Mouse (Mus musculus) cerebellum, adult 2 months (tissue): ENCODE data around the gene Pck1. TPM values are rescaled to one million over a fixed set of nuclear protein-coding genes. Genes with fewer than 3 reads are reported as not detected.

Experiments
- DNase-seq, 2 experiments: peaks; one replicate each; pipeline ENCODE4 v3.0.0; 2021
- H3K27ac ChIP-seq: fragments of 200-500 bp; 2 replicates; pipeline ENCODE4 v1.5.1; 2012; ENCODE audit warnings: low read length, control low read depth, inconsistent platforms; ENCODE audit not compliant: insufficient read depth
- H3K27me3 ChIP-seq: fragments of 200-500 bp; 2 replicates; pipeline ENCODE4 v1.6.1; 2012; ENCODE audit warnings: inconsistent platforms, mild to moderate bottlenecking, low read length, moderate library complexity; ENCODE audit not compliant: control insufficient read depth, insufficient read depth
- H3K4me1 ChIP-seq: fragments of 200-500 bp; 2 replicates; pipeline ENCODE4 v1.6.1; 2011; ENCODE audit warnings: low read length; ENCODE audit not compliant: control insufficient read depth, insufficient read depth
- H3K4me3 ChIP-seq: fragments of 200-500 bp; replicated peaks from 2 replicates; pipeline ENCODE3; 2011; ENCODE audit warnings: mild to moderate bottlenecking, low read depth, low read length, control low read depth; ENCODE audit not compliant: insufficient read depth
- CTCF ChIP-seq: fragments of 200-500 bp; IDR thresholded peaks from 2 replicates; pipeline ENCODE4 v1.5.1; 2011; ENCODE audit warnings: low read depth, mild to moderate bottlenecking, control low read depth, low read length, moderate library complexity, borderline replicate concordance; ENCODE audit not compliant: insufficient read depth
- POLR2A ChIP-seq: fragments of 200-500 bp; IDR thresholded peaks from 2 replicates; pipeline ENCODE4 v1.6.1; 2011; ENCODE audit warnings: low read length, control low read depth, borderline replicate concordance; ENCODE audit not compliant: insufficient read depth
- WGBS: fragments of 180-500 bp; shearing (Covaris S2); methylation state at CpG from one replicate; pipeline ENCODE4 v1.1.7; 2018; 5-methylcytosine and 5-hydroxymethylcytosine counted together
- polyA plus RNA-seq: library from polyadenylated mRNA; depleted of rRNA; stranded (reverse); fragments of >200 nt; gene quantifications from 2 replicates; pipeline ENCODE4 v1.2.3, GENCODE M21; 2012

The Pck1 gene
- polyA plus RNA-seq, 1 experiment, result not detected

DNA sequence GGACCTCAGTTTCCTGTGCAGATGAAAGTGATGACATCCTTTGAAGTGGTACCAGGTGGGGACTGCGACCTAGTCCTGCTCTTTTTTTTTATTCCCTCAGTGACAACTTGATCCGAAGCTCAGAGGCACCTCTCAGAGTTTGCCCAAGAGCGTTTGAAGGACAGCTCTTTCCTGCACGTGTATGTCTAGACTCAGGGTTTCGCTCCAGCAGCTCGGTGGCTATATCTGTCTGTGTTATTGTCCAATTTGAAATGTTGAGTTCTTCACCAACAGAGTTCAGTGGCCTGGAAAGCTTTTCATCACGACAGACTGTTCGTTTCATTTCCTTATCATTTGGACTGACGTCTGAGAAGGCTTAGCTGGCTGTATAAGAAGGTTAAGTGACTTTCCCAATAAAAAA lies 18.2 kb upstream of the Pck1 start:
- 71% methylated on average over 9 of the region's 9 CpGs for WGBS
- no peaks in the 10 kb centered on the region for H3K4me1 ChIP-seq
- H3K27ac ChIP-seq, result no peak overlapping the region
- no peaks in the 10 kb centered on the region for H3K27me3 ChIP-seq
- DNase-seq, result no peak
- no peak for TF ChIP-seq POLR2A
- no peak for TF ChIP-seq CTCF
- no peak overlapping the region for H3K4me3 ChIP-seq

- WGBS, result 18% methylated on average over 15 of the region's 15 CpGs
- TF ChIP-seq POLR2A (no peak), CTCF (no peak)
- Histone ChIP-seq H3K4me3 (no peak overlapping the region), H3K27me3 (no peaks in the 10 kb centered on the region), H3K4me1 (no peaks in the 10 kb centered on the region), H3K27ac (no peak overlapping the region)
- no peak for DNase-seq
Observed at GRCm38 (mm10) chr2:173138323-173139239, 14.3 kb upstream of the Pck1 start.

- WGBS, result 54% methylated on average over 11 of the region's 11 CpGs
- no peak overlapping the region for H3K27ac ChIP-seq
- DNase-seq, result no peak
- no peaks in the 10 kb centered on the region for H3K4me1 ChIP-seq
- no peaks in the 10 kb centered on the region for H3K27me3 ChIP-seq
- no peak overlapping the region for H3K4me3 ChIP-seq
- TF ChIP-seq CTCF (no peak), POLR2A (no peak)
Observed at GRCm38 (mm10) chr2:173143611-173144010, 9.2 kb upstream of the Pck1 start.

DNA sequence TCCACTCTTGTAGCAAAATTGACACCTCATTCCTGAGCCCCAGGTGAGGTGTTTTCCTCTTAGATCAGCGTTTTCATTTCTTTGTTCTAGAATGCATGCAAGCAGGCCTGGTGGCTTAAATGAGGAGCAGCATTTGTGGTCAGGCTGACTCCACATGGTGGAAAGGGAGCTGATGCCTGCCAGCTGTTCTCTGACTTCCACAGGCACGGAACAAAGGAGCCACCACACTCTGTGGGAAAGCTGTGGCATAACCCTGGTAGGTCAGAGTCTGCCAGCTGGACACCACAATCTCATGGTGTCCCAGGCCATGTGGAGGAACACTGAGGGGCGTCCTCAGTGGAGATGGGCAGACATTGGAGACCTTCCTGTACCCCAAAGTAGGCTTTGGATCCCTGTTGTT lies 7.0 kb upstream of the Pck1 start:
- WGBS, result 48% methylated on average over 3 of the region's 3 CpGs
- DNase-seq, result no peak
- Histone ChIP-seq H3K4me1 (no peaks in the 10 kb centered on the region), H3K27ac (no peak overlapping the region), H3K27me3 (no peaks in the 10 kb centered on the region), H3K4me3 (no peak overlapping the region)
- TF ChIP-seq CTCF (no peak), POLR2A (no peak)

DNA sequence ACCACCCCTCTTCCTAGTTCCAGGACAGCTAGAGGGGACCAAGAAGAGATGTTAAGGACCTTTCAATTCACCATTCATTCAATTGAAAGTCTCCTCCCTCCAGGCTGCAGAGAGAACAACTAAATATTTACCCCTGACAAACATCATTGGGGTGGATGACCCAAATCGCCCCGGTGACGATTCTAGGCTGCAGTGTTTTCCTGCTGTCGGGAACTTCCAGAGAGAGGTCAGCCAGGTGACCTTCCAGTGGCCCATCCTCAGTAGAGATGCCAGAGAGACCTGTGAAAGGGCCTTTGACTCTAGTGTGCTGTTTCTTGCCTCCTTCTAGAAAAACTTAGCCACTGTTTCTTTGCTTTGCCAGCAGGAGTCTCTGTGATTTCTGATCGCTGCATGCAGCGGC lies 6.1 kb upstream of the Pck1 start:
- no peaks in the 10 kb centered on the region for H3K4me1 ChIP-seq
- no peak overlapping the region for H3K4me3 ChIP-seq
- H3K27ac ChIP-seq, result no peak overlapping the region
- H3K27me3 ChIP-seq, result no peaks in the 10 kb centered on the region
- DNase-seq, result no peak
- WGBS, result 70% methylated on average over 6 of the region's 6 CpGs
- TF ChIP-seq CTCF, result no peak
- no peak for TF ChIP-seq POLR2A

- WGBS, result 91% methylated on average over 5 of the region's 5 CpGs
- H3K27me3 ChIP-seq, result no peaks in the 10 kb centered on the region
- no peak overlapping the region for H3K27ac ChIP-seq
- H3K4me1 ChIP-seq, result no peaks in the 10 kb centered on the region
- H3K4me3 ChIP-seq, result no peak overlapping the region
- no peak for DNase-seq
- TF ChIP-seq POLR2A, result no peak
- no peak for TF ChIP-seq CTCF
Observed at GRCm38 (mm10) chr2:173148001-173148400, 4.8 kb upstream of the Pck1 start.

- Histone ChIP-seq H3K4me3 (no peak overlapping the region), H3K27me3 (no peaks in the 10 kb centered on the region), H3K27ac (no peak overlapping the region), H3K4me1 (no peaks in the 10 kb centered on the region)
- no peak for DNase-seq
- TF ChIP-seq POLR2A (no peak), CTCF (no peak)
- 80% methylated on average over 5 of the region's 5 CpGs for WGBS
Observed at GRCm38 (mm10) chr2:173151352-173151751, 1.5 kb upstream of the Pck1 start.

GRCm38 (mm10) chr2:173151784-173152284 lies 1.0 kb upstream of the Pck1 start:
- Histone ChIP-seq H3K4me3 (no peak overlapping the region), H3K27ac (no peak overlapping the region), H3K27me3 (no peaks in the 10 kb centered on the region), H3K4me1 (no peaks in the 10 kb centered on the region)
- DNase-seq, result no peak
- TF ChIP-seq CTCF (no peak), POLR2A (no peak)
- 77% methylated on average over 7 of the region's 7 CpGs for WGBS
